Mouse (Mus musculus) heart, embryonic 16.5 days (tissue): ENCODE data around the gene Tldc2. TPM values are rescaled to one million over a fixed set of nuclear protein-coding genes. Genes with fewer than 3 reads are reported as not detected.

Experiments used
- ATAC-seq: fragments of 200-750 bp; cut with Nextera tagmentation; replicated peaks from 2 replicates; pipeline ENCODE4 v1.8.0; 2017; ENCODE audit warnings: moderate number of reproducible peaks; ENCODE audit not compliant: insufficient read depth, low FRiP score; ENCODE audit errors: extremely low read depth
- H3K27ac ChIP-seq: fragments of 300-500 bp; sonication (generic); 2 replicates; pipeline ENCODE4 v1.5.1; 2014; ENCODE audit warnings: mild to moderate bottlenecking, low read length, control low read depth, moderate library complexity
- H3K27me3 ChIP-seq: fragments of 300-500 bp; sonication (generic); 2 replicates; pipeline ENCODE4 v1.6.1; 2014; ENCODE audit warnings: low read length, mixed read lengths; ENCODE audit not compliant: control insufficient read depth, insufficient read depth
- H3K36me3 ChIP-seq: fragments of 300-500 bp; sonication (generic); 2 replicates; pipeline ENCODE4 v1.6.1; 2014; ENCODE audit not compliant: control insufficient read depth, insufficient read depth
- H3K4me1 ChIP-seq: fragments of 300-500 bp; sonication (generic); 2 replicates; pipeline ENCODE4 v1.6.1; 2014; ENCODE audit warnings: low read length, mixed read lengths; ENCODE audit not compliant: control insufficient read depth, insufficient read depth
- H3K4me2 ChIP-seq: fragments of 300-500 bp; sonication (generic); 2 replicates; pipeline ENCODE4 v1.6.1; 2014; ENCODE audit warnings: low read depth, mild to moderate bottlenecking, control low read depth, low read length
- H3K4me3 ChIP-seq: fragments of 300-500 bp; sonication (generic); 2 replicates; pipeline ENCODE4 v1.5.1; 2014; ENCODE audit warnings: mild to moderate bottlenecking, control low read depth, low read length
- H3K9ac ChIP-seq: fragments of 300-500 bp; sonication (generic); 2 replicates; pipeline ENCODE4 v1.6.1; 2014; ENCODE audit warnings: low read length, control low read depth
- H3K9me3 ChIP-seq: fragments of 300-500 bp; sonication (generic); replicated peaks from 2 replicates; pipeline ENCODE4 v1.6.1; 2016; ENCODE audit warnings: low read length; ENCODE audit not compliant: control insufficient read depth
- WGBS: fragments of 180-500 bp; shearing (Covaris S2); extraction: QIAGEN DNeasy Blood & Tissue Kit; methylation state at CpG from one replicate; pipeline ENCODE4 v1.1.7; 2014; 5-methylcytosine and 5-hydroxymethylcytosine counted together
- polyA plus RNA-seq: library from polyadenylated mRNA; unstranded; fragments of >200 nt; fragmentation: Nextera tagmentation; extraction: Ambion mirVana; gene quantifications from 2 replicates; pipeline ENCODE4 v1.2.1, GENCODE M21; 2015

Gene Tldc2
- polyA plus RNA-seq, 1 experiment from 2014 or later, result not detected

DNA sequence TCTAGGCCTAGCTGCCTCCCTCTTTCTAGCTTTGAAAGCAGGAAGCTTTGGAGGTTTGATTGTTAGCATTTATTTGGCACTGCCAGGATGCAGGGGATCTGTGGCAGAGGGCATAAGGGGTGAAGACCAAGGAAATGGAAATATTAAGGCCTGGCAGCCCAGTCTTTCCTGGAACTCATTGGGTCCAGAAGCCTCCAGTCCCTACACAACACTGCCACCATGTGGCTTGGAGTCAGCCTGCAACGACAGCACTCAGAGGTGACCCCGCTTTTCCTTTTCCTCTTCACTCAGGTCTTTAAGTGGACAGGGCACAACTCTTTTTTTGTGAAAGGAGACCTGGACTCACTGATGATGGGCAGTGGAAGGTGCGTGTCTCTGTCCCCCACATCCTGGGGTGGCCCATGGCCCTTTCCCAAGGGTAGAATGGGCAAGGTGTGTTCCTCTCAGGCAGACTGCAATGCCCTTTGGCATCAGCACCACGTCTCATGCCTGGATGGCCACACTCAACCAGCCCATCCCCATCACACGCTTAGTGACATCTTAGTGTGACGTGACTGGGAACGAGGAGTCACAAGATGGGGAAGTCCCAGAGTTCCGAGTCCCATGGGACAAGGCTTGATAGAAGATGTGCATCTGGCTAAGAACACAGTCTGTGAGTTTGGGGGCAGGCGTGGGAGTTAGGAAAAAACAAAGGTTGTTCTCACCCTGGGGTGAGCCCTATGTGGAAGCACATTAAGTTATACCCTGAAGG is 8.3 kb downstream of the Tldc2 start:
- no peaks in the 10 kb centered on the region for H3K9me3 ChIP-seq
- no peak overlapping the region for H3K27ac ChIP-seq
- no peaks in the 10 kb centered on the region for H3K27me3 ChIP-seq
- no peaks in the 10 kb centered on the region for H3K36me3 ChIP-seq
- peaks cover 13% of the 10 kb centered on the region for H3K4me1 ChIP-seq
- no peak overlapping the region for H3K4me2 ChIP-seq
- 61% methylated on average over 9 of the region's 9 CpGs for WGBS
- H3K9ac ChIP-seq, result no peak overlapping the region
- no peak overlapping the region for H3K4me3 ChIP-seq
- ATAC-seq, result no peak; the same call in 1 of the 2 replicates

DNA sequence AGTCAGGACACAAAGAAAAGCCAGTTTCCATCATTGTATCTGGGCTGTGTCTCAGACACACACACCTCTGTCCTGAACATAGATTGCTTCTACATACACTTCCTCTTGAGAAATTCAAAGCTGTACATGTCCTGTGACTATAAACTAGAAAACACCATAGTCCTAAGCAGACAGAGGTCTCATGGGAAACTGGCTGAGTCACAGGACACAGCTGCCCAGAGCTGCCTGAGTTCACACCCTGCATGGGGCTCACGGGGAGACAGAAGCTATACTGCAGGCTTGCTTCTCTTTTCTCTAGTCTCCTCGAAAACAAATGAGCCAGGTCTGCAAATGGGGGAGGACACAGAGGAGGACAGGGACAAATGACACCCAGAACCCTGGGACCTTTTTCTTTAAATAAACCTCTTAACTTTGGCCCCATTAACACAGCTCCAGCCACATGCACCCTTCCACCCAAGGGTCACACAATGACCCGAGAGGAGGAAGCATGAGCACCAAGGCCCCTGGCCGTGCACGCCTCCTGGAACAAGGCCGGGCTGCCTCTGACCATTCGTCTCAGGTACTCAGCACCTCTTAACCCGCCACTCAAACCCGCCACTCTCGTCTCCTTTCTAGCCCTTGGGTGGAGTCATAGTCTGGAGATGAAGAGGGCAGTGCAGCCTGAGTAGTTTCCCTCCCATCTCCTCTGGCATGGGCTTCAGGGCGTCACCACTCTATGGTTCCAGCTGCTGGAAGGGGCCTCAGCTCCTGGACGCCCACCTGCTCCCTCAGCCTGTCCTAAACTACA is 12.9 kb downstream of the Tldc2 start:
- WGBS, result 53% methylated on average over 12 of the region's 12 CpGs
- Histone ChIP-seq H3K4me3 (no peak overlapping the region), H3K4me1 (peaks cover 3% of the 10 kb centered on the region; the same call in 1 of the 2 replicates), H3K4me2 (no peak overlapping the region), H3K27me3 (no peaks in the 10 kb centered on the region), H3K27ac (no peak overlapping the region), H3K9me3 (no peaks in the 10 kb centered on the region), H3K36me3 (peaks cover 8% of the 10 kb centered on the region), H3K9ac (no peak overlapping the region)
- ATAC-seq, result no peak

DNA sequence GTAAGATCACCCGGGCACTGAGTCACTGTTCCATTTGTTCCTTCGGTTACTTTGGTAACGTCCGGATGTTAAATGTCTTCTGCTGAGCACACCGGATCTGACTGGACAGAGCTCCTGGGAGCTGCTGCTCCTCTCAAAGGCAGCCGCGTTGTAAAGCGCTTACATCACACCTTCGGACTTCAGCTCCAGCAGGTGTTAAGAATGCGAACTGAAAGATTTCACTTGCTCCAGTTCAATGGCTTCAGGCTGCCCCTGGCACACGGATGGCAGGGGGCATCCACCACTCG is 13.4 kb downstream of the Tldc2 start:
- Histone ChIP-seq H3K4me2 (no peak overlapping the region), H3K9ac (no peak overlapping the region), H3K27ac (no peak overlapping the region), H3K4me3 (no peak overlapping the region), H3K4me1 (peaks cover 3% of the 10 kb centered on the region; the same call in 1 of the 2 replicates), H3K9me3 (no peaks in the 10 kb centered on the region), H3K36me3 (peaks cover 10% of the 10 kb centered on the region), H3K27me3 (no peaks in the 10 kb centered on the region)
- no peak for ATAC-seq
- 63% methylated on average over 12 of the region's 12 CpGs for whole genome bisulfite sequencing

DNA sequence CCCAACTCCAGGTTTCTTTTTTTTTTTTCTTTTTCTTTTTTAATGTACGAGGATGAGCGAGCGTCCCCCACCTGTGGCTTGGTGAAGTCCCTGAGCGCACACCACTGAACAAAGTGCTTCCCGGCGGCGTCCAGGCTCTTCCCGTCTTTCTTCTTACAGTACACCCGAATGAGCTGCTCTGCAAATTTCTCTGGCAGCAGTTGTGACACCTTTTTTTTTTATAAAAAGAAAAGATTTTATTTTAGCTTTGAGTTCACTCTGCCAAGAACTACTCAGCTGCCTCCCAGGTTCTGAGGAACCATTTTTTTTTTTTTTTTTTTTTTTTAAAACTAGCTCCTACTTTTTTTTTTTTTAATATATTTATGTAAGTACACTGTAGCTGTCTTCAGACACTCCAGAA is 14.8 kb downstream of the Tldc2 start:
- Histone ChIP-seq H3K4me1 (peaks cover 3% of the 10 kb centered on the region; the same call in 1 of the 2 replicates), H3K9me3 (no peaks in the 10 kb centered on the region), H3K27ac (no peak overlapping the region), H3K9ac (no peak overlapping the region), H3K36me3 (peaks cover 10% of the 10 kb centered on the region), H3K4me3 (no peak overlapping the region), H3K4me2 (no peak overlapping the region), H3K27me3 (no peaks in the 10 kb centered on the region)
- 94% methylated on average over 9 of the region's 9 CpGs for WGBS
- ATAC-seq, result no peak

DNA sequence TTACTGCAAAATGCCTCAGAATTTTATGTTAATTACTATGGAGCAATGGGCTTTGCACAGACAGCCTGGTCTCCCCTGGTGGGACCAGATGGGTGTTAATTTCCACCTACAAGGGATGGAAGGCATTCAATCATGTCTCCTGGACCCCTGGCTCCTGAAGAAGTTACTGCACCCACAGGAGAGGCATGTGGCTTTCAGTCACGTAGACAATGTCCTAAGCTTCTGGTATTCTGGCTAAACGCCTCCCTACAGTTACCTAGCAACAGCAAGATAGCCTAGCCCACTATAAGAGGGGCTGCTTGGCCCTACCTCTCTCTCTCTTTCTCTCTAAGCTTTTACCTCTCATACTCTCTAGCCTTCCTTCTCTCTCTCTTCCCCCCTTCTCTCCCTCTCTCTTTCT is 15.4 kb downstream of the Tldc2 start:
- H3K27ac ChIP-seq, result no peak overlapping the region
- no peak overlapping the region for H3K4me2 ChIP-seq
- H3K9me3 ChIP-seq, result no peaks in the 10 kb centered on the region
- H3K36me3 ChIP-seq, result peaks cover 11% of the 10 kb centered on the region
- no peak for ATAC-seq
- no peaks in the 10 kb centered on the region for H3K27me3 ChIP-seq
- 46% methylated on average over 2 of the region's 2 CpGs for WGBS
- peaks cover 3% of the 10 kb centered on the region; the same call in 1 of the 2 replicates for H3K4me1 ChIP-seq
- no peak overlapping the region for H3K9ac ChIP-seq
- H3K4me3 ChIP-seq, result no peak overlapping the region

DNA sequence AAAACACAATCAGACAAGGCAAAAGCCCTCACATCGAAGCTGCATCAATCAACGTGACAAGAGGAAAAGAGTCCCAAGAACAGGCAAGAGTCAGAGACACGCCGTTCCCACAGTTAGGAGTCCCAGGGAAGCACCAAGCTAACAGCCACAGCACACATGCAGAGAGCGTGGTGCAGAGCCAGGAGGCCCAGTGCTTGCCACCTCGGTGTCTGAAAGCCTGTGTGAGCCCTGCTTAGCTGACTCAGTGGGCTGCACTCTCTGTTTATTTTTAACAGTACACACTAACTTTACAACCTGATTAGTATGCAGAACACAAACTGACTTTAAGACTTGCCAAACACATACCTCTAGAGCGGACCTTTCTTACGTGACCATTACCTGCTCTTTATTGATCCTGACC is 17.6 kb downstream of the Tldc2 start:
- 87% methylated on average over 8 of the region's 8 CpGs for WGBS
- Histone ChIP-seq H3K4me1 (peaks cover 3% of the 10 kb centered on the region; the same call in 1 of the 2 replicates), H3K4me2 (no peak overlapping the region), H3K4me3 (no peak overlapping the region), H3K36me3 (peaks cover 15% of the 10 kb centered on the region), H3K9ac (no peak overlapping the region), H3K27me3 (no peaks in the 10 kb centered on the region), H3K27ac (no peak overlapping the region), H3K9me3 (no peaks in the 10 kb centered on the region)
- ATAC-seq, result no peak

DNA sequence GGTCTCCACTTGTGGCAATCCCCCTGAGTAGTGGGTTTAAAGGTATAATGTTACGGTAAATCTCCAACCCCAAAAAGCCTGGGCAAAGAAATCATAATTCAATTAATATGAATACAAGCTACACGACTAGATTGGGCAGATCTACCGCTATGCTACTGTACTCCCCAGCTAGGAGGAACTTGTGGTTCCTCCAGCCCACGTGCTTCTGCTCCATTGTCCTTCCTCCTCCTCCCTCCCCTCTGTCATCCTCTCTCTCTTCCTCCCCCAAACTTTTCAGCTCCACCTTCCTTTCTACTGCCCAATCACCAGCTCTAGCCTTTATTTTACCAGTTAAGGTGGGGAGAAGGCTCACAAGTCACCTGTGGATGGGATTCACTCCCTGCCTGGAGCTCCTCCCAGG is 21.4 kb downstream of the Tldc2 start:
- H3K36me3 ChIP-seq, result peaks cover 17% of the 10 kb centered on the region
- ATAC-seq, result no peak

DNA sequence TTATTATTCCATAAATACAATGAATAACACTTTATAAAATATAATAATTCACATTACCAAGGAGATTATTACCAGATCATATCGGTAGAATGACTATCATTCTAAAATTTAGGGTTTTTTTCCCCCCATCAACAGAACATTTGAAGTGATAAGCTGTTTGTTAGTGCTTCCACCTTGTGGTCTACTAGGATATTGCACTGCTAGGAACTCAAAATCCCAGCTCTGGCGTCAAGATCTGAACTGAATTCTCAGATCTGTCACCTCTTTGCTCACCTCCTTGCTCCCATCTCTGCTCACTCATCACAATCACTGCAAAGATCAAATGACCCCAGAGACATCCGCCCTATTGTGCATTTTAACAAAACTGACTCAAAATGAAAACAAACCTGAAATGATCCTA is 30.1 kb downstream of the Tldc2 start:
- Histone ChIP-seq H3K27ac (no peak overlapping the region), H3K4me3 (no peak overlapping the region), H3K4me2 (no peak overlapping the region), H3K4me1 (no peaks in the 10 kb centered on the region), H3K9me3 (no peaks in the 10 kb centered on the region), H3K27me3 (no peaks in the 10 kb centered on the region), H3K36me3 (peaks cover 31% of the 10 kb centered on the region), H3K9ac (no peak overlapping the region)
- WGBS, result 13% methylated on average over 3 of the region's 3 CpGs
- no peak for ATAC-seq

More for the DNA sequence above, 21.4 kb downstream of the Tldc2 start:
- no peak overlapping the region for H3K4me2 ChIP-seq
- H3K9me3 ChIP-seq, result no peaks in the 10 kb centered on the region
- H3K27ac ChIP-seq, result no peak overlapping the region
- H3K4me1 ChIP-seq, result no peaks in the 10 kb centered on the region
- 79% methylated on average over 4 of the region's 4 CpGs for WGBS
- H3K9ac ChIP-seq, result no peak overlapping the region
- no peaks in the 10 kb centered on the region for H3K27me3 ChIP-seq
- no peak overlapping the region for H3K4me3 ChIP-seq

DNA sequence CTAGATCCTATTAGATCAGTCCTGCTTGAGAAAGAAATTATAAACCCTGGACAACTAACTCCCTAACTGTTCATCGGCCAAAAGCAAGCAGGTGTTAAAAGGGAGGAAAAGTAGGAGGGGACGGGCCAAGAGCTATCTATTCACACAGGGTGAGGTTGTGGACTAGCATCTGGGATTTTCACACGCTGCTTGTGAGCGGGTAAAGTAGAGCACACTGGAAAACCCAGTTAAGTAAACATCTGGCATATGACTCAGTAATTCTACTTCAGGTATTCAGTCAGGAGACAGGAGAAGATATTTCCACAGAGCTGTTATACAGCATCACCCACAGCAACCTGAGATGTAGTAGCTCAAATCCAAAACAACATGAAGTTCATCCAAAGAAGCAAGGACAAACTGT is 31.7 kb downstream of the Tldc2 start:
- Histone ChIP-seq H3K4me2 (no peak overlapping the region), H3K4me1 (no peaks in the 10 kb centered on the region), H3K9ac (no peak overlapping the region), H3K4me3 (no peak overlapping the region), H3K36me3 (peaks cover 29% of the 10 kb centered on the region), H3K27me3 (no peaks in the 10 kb centered on the region), H3K27ac (no peak overlapping the region), H3K9me3 (no peaks in the 10 kb centered on the region)
- WGBS, result 78% methylated on average over 4 of the region's 4 CpGs
- no peak for ATAC-seq
